Comparison of ENCODE assay signal across 19 mouse cellular contexts in genomic region chr11:59412999-59413863, GRCm38 (mm10). TPM values are rescaled to one million over a fixed set of nuclear protein-coding genes. Genes with fewer than 3 reads are reported as not detected.
A peak's percentile ranks its signal among the peaks of the same experiment; 100 is the strongest.
DNase-seq lines count a peak whose midpoint lies in the region; ATAC-seq and TF ChIP-seq lines count a peak whose summit lies in the region.
"Had no signal": no experiment of that assay in that cellular context is flagged by ENCODE, and none has a peak within 500 bp of the region (broad histone marks: within the 10 kb centered on the region; RNA-seq: fewer than 3 reads in every experiment).

No protein-coding gene starts in this region.

- no peak overlapping the region for H3K4me3 ChIP-seq in left cerebral cortex, adult 2 months
- no peak overlapping the region for H3K4me3 ChIP-seq in embryonic facial prominence, embryonic 10.5 days
- no peak overlapping the region for H3K4me3 ChIP-seq in neural tube, embryonic 15.5 days (replicated peaks)
- no peak overlapping the region for H3K4me3 ChIP-seq in midbrain, embryonic 15.5 days

- 80% methylated on average over 13 of the region's 13 CpGs for WGBS in embryonic facial prominence, embryonic 10.5 days
- 82% methylated on average over 13 of the region's 13 CpGs for WGBS in neural tube, embryonic 15.5 days
- 90% methylated on average over 13 of the region's 13 CpGs for WGBS in midbrain, embryonic 15.5 days

- H3K4me1 ChIP-seq in embryonic facial prominence, embryonic 10.5 days = peaks cover 25% of the 10 kb centered on the region
- H3K4me1 ChIP-seq in neural tube, embryonic 15.5 days = peaks cover 15% of the 10 kb centered on the region
- peaks cover 5% of the 10 kb centered on the region; the same call in 1 of the 2 replicates for H3K4me1 ChIP-seq in midbrain, embryonic 15.5 days

- TF ChIP-seq CTCF in left cerebral cortex, adult 2 months (IDR thresholded peaks at IDR 0.05) = no peak

- peak overlapping the region; percentile 57 for H3K27ac ChIP-seq in left cerebral cortex, adult 2 months
- peak overlapping the region; percentile 46; the same call in 1 of the 2 replicates for H3K27ac ChIP-seq in embryonic facial prominence, embryonic 10.5 days (replicated peaks)
- peak overlapping the region; percentile 11; the same call in 1 of the 2 replicates for H3K27ac ChIP-seq in neural tube, embryonic 15.5 days (replicated peaks)
- no peak overlapping the region for H3K27ac ChIP-seq in midbrain, embryonic 15.5 days
- H3K27ac ChIP-seq: liver, embryonic 14.5 days had no signal

- H3K36me3 ChIP-seq in embryonic facial prominence, embryonic 10.5 days (replicated peaks) = peaks cover 69% of the 10 kb centered on the region
- peaks cover 36% of the 10 kb centered on the region for H3K36me3 ChIP-seq in neural tube, embryonic 15.5 days
- H3K36me3 ChIP-seq in midbrain, embryonic 15.5 days (replicated peaks) = peaks cover 11% of the 10 kb centered on the region; the same call in 1 of the 2 replicates

- H3K4me2 ChIP-seq in neural tube, embryonic 15.5 days = no peak overlapping the region
- H3K4me2 ChIP-seq in midbrain, embryonic 15.5 days = no peak overlapping the region

- no peaks in the 10 kb centered on the region for H3K27me3 ChIP-seq in embryonic facial prominence, embryonic 10.5 days (replicated peaks; ENCODE audit: low read depth, poor library complexity, severe bottlenecking)
- no peaks in the 10 kb centered on the region for H3K27me3 ChIP-seq in neural tube, embryonic 15.5 days (replicated peaks)
- H3K27me3 ChIP-seq in midbrain, embryonic 15.5 days (replicated peaks) = no peaks in the 10 kb centered on the region

- intact Hi-C loops in left cerebral cortex, adult 2 months (cut with DNase I) = loop anchor here (5.0 kb wide), 2 partner anchors 76 to 106 kb away; partner anchors contain the start of gene Wnt9a

- ATAC-seq in neural tube, embryonic 15.5 days (ENCODE audit: low FRiP score) = no peak
- ATAC-seq in midbrain, embryonic 15.5 days (replicated peaks) = no peak
- ATAC-seq: activated CD4-positive, CD25-positive, alpha-beta regulatory T cell, adult 4 months had no signal

- 0 out of 2 replicates have a peak, but pooled peaks cover 3% of the 10 kb centered on the region for H3K9me3 ChIP-seq in embryonic facial prominence, embryonic 10.5 days
- H3K9me3 ChIP-seq in neural tube, embryonic 15.5 days (replicated peaks) = no peaks in the 10 kb centered on the region
- no peaks in the 10 kb centered on the region for H3K9me3 ChIP-seq in midbrain, embryonic 15.5 days
- H3K9me3 ChIP-seq: G1E had no signal

- H3K9ac ChIP-seq in neural tube, embryonic 15.5 days (replicated peaks) = no peak overlapping the region
- no peak overlapping the region for H3K9ac ChIP-seq in midbrain, embryonic 15.5 days
- H3K9ac ChIP-seq: liver, embryonic 14.5 days had no signal

- DNase-seq in frontal cortex, adult 2 months (ENCODE audit: extremely low spot score in 1 of 2, low spot score in 1 of 2) = peak; percentile 29 to 60
- no peak for DNase-seq in frontal cortex, postnatal 14 days (ENCODE audit: low spot score in 2 of 2)
- peak in 1 of 2 experiments; percentile 22 for DNase-seq in left cerebral cortex, adult 2 months (ENCODE audit: extremely low spot score in 1 of 2, low spot score in 2 of 2)
- no peak for DNase-seq in left cerebral cortex, adult 8-10 months (ENCODE audit: low spot score in 2 of 2)
- DNase-seq in embryonic facial prominence, embryonic 10.5 days (ENCODE audit: low spot score) = peak; percentile 43
- no peak for DNase-seq in liver
- DNase-seq: B cell, adult 2 months; cerebellum, adult 9-11 months; gastrocnemius, postnatal 14 days; lung, postnatal 36 days; thymus, postnatal 4 days had no signal

RNA-seq across cellular contexts. Expression of gene Jmjd4, which starts 36.6 kb away (rescaled TPM):
- 14.7 and 15.6 TPM in 2 replicates for polyA plus RNA-seq in frontal cortex, adult 2 months (2012; rRNA removed)
- total RNA-seq in left cerebral cortex, adult 2 months (2021) = 10 to 100 TPM; 27.3 to 27.4 TPM
- 10 to 100 TPM; 26.0 to 29.1 (median 26.6) TPM for total RNA-seq in left cerebral cortex, adult 8-10 months (2022)
- 19.1 and 19.6 TPM in 2 replicates for polyA plus RNA-seq in embryonic facial prominence, embryonic 10.5 days (2016; fragmentation: Nextera tagmentation; extraction: Ambion mirVana)
- 20.2 and 20.5 TPM in 2 replicates for polyA plus RNA-seq in neural tube, embryonic 15.5 days (2015; fragmentation: Nextera tagmentation; extraction: Ambion mirVana)
- 19.2 and 20.5 TPM in 2 replicates for polyA plus RNA-seq in midbrain, embryonic 15.5 days (2015; fragmentation: Nextera tagmentation; extraction: Ambion mirVana)

RNA-seq across cellular contexts. Expression of gene Snap47, which starts 37.8 kb away (rescaled TPM):
- 337 and 389 TPM in 2 replicates for polyA plus RNA-seq in frontal cortex, adult 2 months (2012; rRNA removed)
- total RNA-seq in left cerebral cortex, adult 2 months (2021) = 100 to 1,000 TPM; 379 to 395 TPM
- total RNA-seq in left cerebral cortex, adult 8-10 months (2022) = 100 to 1,000 TPM; 364 to 399 (median 383) TPM
- polyA plus RNA-seq in embryonic facial prominence, embryonic 10.5 days (2016; fragmentation: Nextera tagmentation; extraction: Ambion mirVana) = 128 and 134 TPM in 2 replicates
- 541 and 630 TPM in 2 replicates for polyA plus RNA-seq in neural tube, embryonic 15.5 days (2015; fragmentation: Nextera tagmentation; extraction: Ambion mirVana)
- 539 and 549 TPM in 2 replicates for polyA plus RNA-seq in midbrain, embryonic 15.5 days (2015; fragmentation: Nextera tagmentation; extraction: Ambion mirVana)

RNA-seq across cellular contexts. Expression of gene Prss38, which starts 37.8 kb away (rescaled TPM):
- polyA plus RNA-seq in frontal cortex, adult 2 months (2012; rRNA removed) = 0.11 and 0.12 TPM in 2 replicates
- not detected for total RNA-seq in left cerebral cortex, adult 2 months (2021)
- total RNA-seq in left cerebral cortex, adult 8-10 months (2022) = not detected
- not detected in 2 replicates for polyA plus RNA-seq in embryonic facial prominence, embryonic 10.5 days (2016; fragmentation: Nextera tagmentation; extraction: Ambion mirVana)
- polyA plus RNA-seq in neural tube, embryonic 15.5 days (2015; fragmentation: Nextera tagmentation; extraction: Ambion mirVana) = not detected in 2 replicates
- polyA plus RNA-seq in midbrain, embryonic 15.5 days (2015; fragmentation: Nextera tagmentation; extraction: Ambion mirVana) = 0.18 TPM in 1 of 2 replicates, not detected in the other
- total RNA-seq: layer of hippocampus, adult 18-20 months had no signal
- polyA plus RNA-seq: activated CD4-positive, CD25-positive, alpha-beta regulatory T cell, adult 4 months; G1E; heart, postnatal 0 days; intestine, embryonic 14.5 days; liver, embryonic 14.5 days had no signal

RNA-seq across cellular contexts. Expression of gene Zfp867, which starts 59.0 kb away (rescaled TPM):
- polyA plus RNA-seq in frontal cortex, adult 2 months (2012; rRNA removed) = 3.2 and 3.8 TPM in 2 replicates
- 1 to 10 TPM; 3.3 to 4.8 TPM for total RNA-seq in left cerebral cortex, adult 2 months (2021)
- total RNA-seq in left cerebral cortex, adult 8-10 months (2022) = 1 to 10 TPM; 3.5 to 5.4 (median 4.3) TPM
- 8.6 and 9.3 TPM in 2 replicates for polyA plus RNA-seq in embryonic facial prominence, embryonic 10.5 days (2016; fragmentation: Nextera tagmentation; extraction: Ambion mirVana)
- 8.9 and 10.7 TPM in 2 replicates for polyA plus RNA-seq in neural tube, embryonic 15.5 days (2015; fragmentation: Nextera tagmentation; extraction: Ambion mirVana)
- polyA plus RNA-seq in midbrain, embryonic 15.5 days (2015; fragmentation: Nextera tagmentation; extraction: Ambion mirVana) = 13.8 and 15.4 TPM in 2 replicates

Comparison
In these comparisons a context has a peak if more than half of its experiments do, and no peak if none do; other contexts are left out.
1. DNase-seq: peak in frontal cortex, adult 2 months (2 of 2) and embryonic facial prominence, embryonic 10.5 days (single experiment); none in frontal cortex, postnatal 14 days (0 of 2), left cerebral cortex, adult 8-10 months (0 of 2) and liver (single experiment).